ENCODE assay signal across 8 mouse cellular contexts in genomic region chr17:22673891-22674622, GRCm38 (mm10).
A peak's percentile ranks its signal among the peaks of the same experiment; 100 is the strongest.
DNase-seq lines count a peak whose midpoint lies in the region; ATAC-seq and TF ChIP-seq lines count a peak whose summit lies in the region.

No protein-coding gene starts in this region.

- intact Hi-C loops in gastrocnemius, postnatal 36 days (cut with DNase I), result no loop called here

- ATAC-seq in kidney, postnatal 0 days (replicated peaks; ENCODE audit: low FRiP score, low read depth), result peak; percentile 95
- ATAC-seq in forebrain, embryonic 14.5 days, result peak; percentile 90
- ATAC-seq in limb, embryonic 14.5 days (ENCODE audit: low FRiP score, low read depth), result peak; percentile 88
- peak; percentile 94 for ATAC-seq in neural tube, embryonic 15.5 days (ENCODE audit: low FRiP score)

- TF ChIP-seq CTCF in kidney, postnatal 0 days (IDR thresholded peaks at IDR 0.05; ENCODE audit: low read depth), result peak; percentile 38; the same call in 1 of the 2 replicates

- no peaks in the 10 kb centered on the region for H3K9me3 ChIP-seq in kidney, postnatal 0 days (replicated peaks; ENCODE audit: low read length)
- no peaks in the 10 kb centered on the region; the same call in 1 of the 2 replicates for H3K9me3 ChIP-seq in forebrain, embryonic 14.5 days (replicated peaks; ENCODE audit: control insufficient read depth, low read length)
- H3K9me3 ChIP-seq in limb, embryonic 14.5 days (ENCODE audit: control insufficient read depth, low read length), result no peaks in the 10 kb centered on the region
- no peaks in the 10 kb centered on the region for H3K9me3 ChIP-seq in neural tube, embryonic 15.5 days (replicated peaks)

- 17% methylated on average over 16 of the region's 16 CpGs for WGBS in kidney, postnatal 0 days
- WGBS in forebrain, embryonic 14.5 days, result 23% methylated on average over 16 of the region's 16 CpGs
- WGBS in limb, embryonic 14.5 days, result 21% methylated on average over 16 of the region's 16 CpGs
- WGBS in neural tube, embryonic 15.5 days, result 44% methylated on average over 16 of the region's 16 CpGs

- TF ChIP-seq POLR2A in limb, embryonic 14.5 days (IDR thresholded peaks at IDR 0.05; ENCODE audit: borderline replicate concordance, extremely low read depth, insufficient read depth, insufficient read length), result no peak

- H3K4me3 ChIP-seq in kidney, postnatal 0 days (replicated peaks; ENCODE audit: low read depth, low read length), result peak overlapping the region; percentile 35
- peak overlapping the region; percentile 27 for H3K4me3 ChIP-seq in forebrain, embryonic 14.5 days (ENCODE audit: low read depth, low read length)
- peak overlapping the region; percentile 37 for H3K4me3 ChIP-seq in limb, embryonic 14.5 days (replicated peaks; ENCODE audit: low read length)
- H3K4me3 ChIP-seq in neural tube, embryonic 15.5 days (replicated peaks), result peak overlapping the region; percentile 39

- peak overlapping the region; percentile 56 for H3K9ac ChIP-seq in kidney, postnatal 0 days (ENCODE audit: low read depth, low read length)
- peak overlapping the region; percentile 33; the same call in 1 of the 2 replicates for H3K9ac ChIP-seq in forebrain, embryonic 14.5 days (ENCODE audit: low read length)
- peak overlapping the region; percentile 34; the same call in 1 of the 2 replicates for H3K9ac ChIP-seq in limb, embryonic 14.5 days (ENCODE audit: low read depth, low read length, severe bottlenecking)
- peak overlapping the region; percentile 11; the same call in 1 of the 2 replicates for H3K9ac ChIP-seq in neural tube, embryonic 15.5 days (replicated peaks)

- H3K27me3 ChIP-seq in kidney, postnatal 0 days (ENCODE audit: insufficient read depth, low read length), result no peaks in the 10 kb centered on the region
- no peaks in the 10 kb centered on the region for H3K27me3 ChIP-seq in forebrain, embryonic 14.5 days (replicated peaks; ENCODE audit: control insufficient read depth, insufficient read depth, low read length)
- H3K27me3 ChIP-seq in limb, embryonic 14.5 days (ENCODE audit: control insufficient read depth, insufficient read depth, low read length), result no peaks in the 10 kb centered on the region
- H3K27me3 ChIP-seq in neural tube, embryonic 15.5 days (replicated peaks), result no peaks in the 10 kb centered on the region

- DNase-seq in kidney, postnatal 0 days (ENCODE audit: low spot score), result peak; percentile 48
- no peak for DNase-seq in kidney, adult 18-20 months
- DNase-seq in adrenal gland, postnatal 36 days, result peak; percentile 4 to 39
- peak; percentile 49 for DNase-seq in forebrain, embryonic 14.5 days (ENCODE audit: low spot score)
- peak; percentile 64 for DNase-seq in limb, embryonic 14.5 days (ENCODE audit: low spot score)
- no peak for DNase-seq in lung, postnatal 14 days
- DNase-seq in gastrocnemius, postnatal 36 days, result no peak

- no peak overlapping the region for H3K27ac ChIP-seq in kidney, postnatal 0 days
- no peak overlapping the region for H3K27ac ChIP-seq in forebrain, embryonic 14.5 days (ENCODE audit: low read depth, low read length)
- no peak overlapping the region for H3K27ac ChIP-seq in limb, embryonic 14.5 days (replicated peaks; ENCODE audit: low read depth, low read length)
- H3K27ac ChIP-seq in neural tube, embryonic 15.5 days (replicated peaks), result no peak overlapping the region

- H3K36me3 ChIP-seq in kidney, postnatal 0 days (ENCODE audit: insufficient read depth, low read length), result no peaks in the 10 kb centered on the region
- H3K36me3 ChIP-seq in forebrain, embryonic 14.5 days (ENCODE audit: control insufficient read depth, insufficient read depth, low read length), result no peaks in the 10 kb centered on the region
- no peaks in the 10 kb centered on the region for H3K36me3 ChIP-seq in limb, embryonic 14.5 days (ENCODE audit: control insufficient read depth, insufficient read depth, low read length)
- H3K36me3 ChIP-seq in neural tube, embryonic 15.5 days, result no peaks in the 10 kb centered on the region

- peak overlapping the region; percentile 61 for H3K4me2 ChIP-seq in kidney, postnatal 0 days (ENCODE audit: low read length)
- peak overlapping the region; percentile 44 for H3K4me2 ChIP-seq in forebrain, embryonic 14.5 days (ENCODE audit: low read length)
- H3K4me2 ChIP-seq in limb, embryonic 14.5 days (replicated peaks; ENCODE audit: low read depth, low read length, severe bottlenecking), result peak overlapping the region; percentile 54
- H3K4me2 ChIP-seq in neural tube, embryonic 15.5 days, result peak overlapping the region; percentile 53

- no peaks in the 10 kb centered on the region for H3K4me1 ChIP-seq in kidney, postnatal 0 days (replicated peaks; ENCODE audit: insufficient read depth, low read length)
- no peaks in the 10 kb centered on the region for H3K4me1 ChIP-seq in forebrain, embryonic 14.5 days (ENCODE audit: control insufficient read depth, insufficient read depth, low read length)
- H3K4me1 ChIP-seq in limb, embryonic 14.5 days (ENCODE audit: control insufficient read depth, insufficient read depth, low read length), result no peaks in the 10 kb centered on the region
- H3K4me1 ChIP-seq in neural tube, embryonic 15.5 days, result no peaks in the 10 kb centered on the region

Comparison
In these comparisons a context has a peak if more than half of its experiments do, and no peak if none do; other contexts are left out.
1. DNase-seq: peak in kidney, postnatal 0 days (single experiment), adrenal gland, postnatal 36 days (2 of 2), forebrain, embryonic 14.5 days (single experiment) and limb, embryonic 14.5 days (single experiment); none in kidney, adult 18-20 months (single experiment), lung, postnatal 14 days (single experiment) and gastrocnemius, postnatal 36 days (0 of 2).
2. Peak in every context shown above with its lines, with median percentiles within 50 percentile points of each other: ATAC-seq, H3K4me2 ChIP-seq, H3K4me3 ChIP-seq and H3K9ac ChIP-seq.